Mouse (Mus musculus) limb, embryonic 14.5 days (tissue): ENCODE measurements around the gene Fbxw9. TPM values are rescaled to one million over a fixed set of nuclear protein-coding genes. Genes with fewer than 3 reads are reported as not detected.

Experiments used
- ATAC-seq: fragments of 200-750 bp; cut with Nextera tagmentation; 2 replicates; pipeline ENCODE4 v1.8.0; 2017; ENCODE audit warnings: low read depth, moderate number of reproducible peaks, moderate TSS enrichment; ENCODE audit not compliant: low FRiP score
- DNase-seq: peaks from one replicate; pipeline ENCODE4 v3.0.0-alpha.2; 2015; ENCODE audit warnings: low spot score
- H3K27ac ChIP-seq: fragments of 300-500 bp; sonication (generic); replicated peaks from 2 replicates; pipeline ENCODE4 v1.5.1; 2014; ENCODE audit warnings: low read depth, mild to moderate bottlenecking, low read length, moderate library complexity, mixed read lengths
- H3K27me3 ChIP-seq: fragments of 300-500 bp; sonication (generic); 2 replicates; pipeline ENCODE4 v1.6.1; 2014; ENCODE audit warnings: low read length, mixed read lengths; ENCODE audit not compliant: control insufficient read depth, insufficient read depth
- H3K36me3 ChIP-seq: fragments of 300-500 bp; sonication (generic); 2 replicates; pipeline ENCODE4 v1.6.1; 2014; ENCODE audit warnings: mild to moderate bottlenecking, low read length, moderate library complexity, mixed read lengths; ENCODE audit not compliant: control insufficient read depth, insufficient read depth
- H3K4me1 ChIP-seq: fragments of 300-500 bp; sonication (generic); 2 replicates; pipeline ENCODE4 v1.6.1; 2014; ENCODE audit warnings: antibody characterized with exemption, low read length, mixed read lengths; ENCODE audit not compliant: control insufficient read depth, insufficient read depth
- H3K4me2 ChIP-seq: fragments of 300-500 bp; sonication (generic); replicated peaks from 2 replicates; pipeline ENCODE4 v1.6.1; 2014; ENCODE audit warnings: low read depth, mild to moderate bottlenecking, low read length, moderate library complexity; ENCODE audit not compliant: severe bottlenecking
- H3K4me3 ChIP-seq: fragments of 300-500 bp; sonication (generic); replicated peaks from 2 replicates; pipeline ENCODE4 v1.5.1; 2014; ENCODE audit warnings: low read length
- H3K9ac ChIP-seq: fragments of 300-500 bp; sonication (generic); 2 replicates; pipeline ENCODE4 v1.6.1; 2014; ENCODE audit warnings: mild to moderate bottlenecking, low read depth, low read length, moderate library complexity; ENCODE audit not compliant: severe bottlenecking
- H3K9me3 ChIP-seq: fragments of 300-500 bp; sonication (generic); 2 replicates; pipeline ENCODE4 v1.6.1; 2016; ENCODE audit warnings: low read length; ENCODE audit not compliant: control insufficient read depth
- POLR2A ChIP-seq: fragments of 200-500 bp; IDR thresholded peaks from 2 replicates; pipeline ENCODE4 v1.8.0; 2012; ENCODE audit warnings: inconsistent platforms, mild to moderate bottlenecking, moderate library complexity, borderline replicate concordance; ENCODE audit not compliant: insufficient read depth, insufficient read length; ENCODE audit errors: extremely low read depth
- WGBS: fragments of 180-500 bp; shearing (Covaris S2); extraction: QIAGEN DNeasy Blood & Tissue Kit; methylation state at CpG from one replicate; pipeline ENCODE4 v1.1.7; 2014; 5-methylcytosine and 5-hydroxymethylcytosine counted together
- polyA plus RNA-seq, 2 experiments: library from polyadenylated mRNA; depleted of rRNA in 1 of 2; stranded (reverse) in 1 of 2; unstranded in 1 of 2; fragments of >200 nt; fragmentation: Nextera tagmentation in 1 of 2; extraction: Ambion mirVana in 1 of 2; gene quantifications; 2 replicates each; pipeline versions ENCODE4 v1.2.1 to v1.2.3; 2012 to 2014

Gene Fbxw9
- polyA plus RNA-seq, 2 experiments: 28.6 to 51.0 TPM

- Histone ChIP-seq H3K27ac (peak overlapping the region; percentile 98), H3K4me3 (peak overlapping the region; percentile 74), H3K36me3 (peaks cover 42% of the 10 kb centered on the region), H3K9me3 (no peaks in the 10 kb centered on the region), H3K9ac (peak overlapping the region; percentile 89), H3K4me2 (peak overlapping the region; percentile 73), H3K4me1 (peaks cover 13% of the 10 kb centered on the region), H3K27me3 (no peaks in the 10 kb centered on the region)
- DNase-seq (peak; percentile 49), ATAC-seq (peak; percentile 47)
- TF ChIP-seq POLR2A: no peak
- under 1% methylated on average over 12 of the region's 14 CpGs for WGBS
Measured at GRCm38 (mm10) chr8:85037366-85037680, 22.5 kb upstream of the Fbxw9 start.

- WGBS: under 1% methylated on average over 41 of the region's 57 CpGs
- Histone ChIP-seq H3K4me1 (peaks cover 13% of the 10 kb centered on the region), H3K36me3 (peaks cover 41% of the 10 kb centered on the region), H3K4me2 (peak overlapping the region; percentile 73), H3K27me3 (no peaks in the 10 kb centered on the region), H3K4me3 (peak overlapping the region; percentile 74), H3K27ac (peak overlapping the region; percentile 98), H3K9me3 (no peaks in the 10 kb centered on the region), H3K9ac (peak overlapping the region; percentile 89)
- no peak for ATAC-seq
- DNase-seq: peak; percentile 52
- TF ChIP-seq POLR2A: 0 out of 2 replicates have a peak, but pooled peaks have one; percentile 21
Measured at GRCm38 (mm10) chr8:85037681-85038531, 21.9 kb upstream of the Fbxw9 start.

- Histone ChIP-seq H3K36me3 (peaks cover 82% of the 10 kb centered on the region), H3K4me1 (peaks cover 5% of the 10 kb centered on the region), H3K4me2 (no peak overlapping the region), H3K27ac (no peak overlapping the region), H3K27me3 (no peaks in the 10 kb centered on the region), H3K4me3 (no peak overlapping the region), H3K9ac (no peak overlapping the region), H3K9me3 (no peaks in the 10 kb centered on the region)
- TF ChIP-seq POLR2A: no peak
- 91% methylated on average over 6 of the region's 6 CpGs for WGBS
- ATAC-seq (no peak), DNase-seq (no peak)
Measured at GRCm38 (mm10) chr8:85043619-85044018, 16.2 kb upstream of the Fbxw9 start.

DNA sequence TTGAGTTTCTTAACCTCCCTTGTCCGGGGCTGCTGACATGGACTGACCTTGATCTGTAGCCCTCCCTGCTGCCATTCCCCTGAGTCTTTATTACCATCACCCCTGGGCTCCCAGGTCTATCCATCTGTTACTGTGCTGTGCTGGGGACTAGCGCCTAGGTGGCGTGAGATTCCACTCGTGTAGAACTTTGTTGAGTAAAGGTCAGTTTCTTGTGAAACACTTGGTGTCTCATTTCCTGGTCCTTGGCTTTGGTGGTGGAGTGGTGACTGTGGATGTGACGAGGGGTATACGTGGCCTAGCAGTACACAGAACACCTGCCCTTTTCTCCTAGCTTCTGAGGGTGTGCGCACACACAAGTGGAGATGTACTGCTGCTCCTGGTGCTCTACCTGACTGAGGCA is 2.5 kb upstream of the Fbxw9 start:
- H3K4me2 ChIP-seq: no peak overlapping the region
- ATAC-seq (no peak), DNase-seq (no peak)
- H3K27me3 ChIP-seq: no peaks in the 10 kb centered on the region
- TF ChIP-seq POLR2A: no peak
- H3K36me3 ChIP-seq: peaks cover 53% of the 10 kb centered on the region
- H3K4me1 ChIP-seq: no peaks in the 10 kb centered on the region
- WGBS: 86% methylated on average over 7 of the region's 7 CpGs
- no peak overlapping the region for H3K27ac ChIP-seq
- H3K9ac ChIP-seq: no peak overlapping the region
- no peaks in the 10 kb centered on the region for H3K9me3 ChIP-seq
- no peak overlapping the region for H3K4me3 ChIP-seq

- H3K4me2 ChIP-seq: no peak overlapping the region
- no peak overlapping the region for H3K9ac ChIP-seq
- DNase-seq (no peak), ATAC-seq (no peak)
- WGBS: 94% methylated on average over 4 of the region's 4 CpGs
- no peak for TF ChIP-seq POLR2A
- no peaks in the 10 kb centered on the region for H3K27me3 ChIP-seq
- peaks cover 19% of the 10 kb centered on the region for H3K36me3 ChIP-seq
- no peak overlapping the region for H3K4me3 ChIP-seq
- H3K4me1 ChIP-seq: no peaks in the 10 kb centered on the region
- H3K9me3 ChIP-seq: no peaks in the 10 kb centered on the region
- H3K27ac ChIP-seq: no peak overlapping the region
Measured at GRCm38 (mm10) chr8:85062603-85063002, 2.7 kb downstream of the Fbxw9 start.
